Mouse (Mus musculus) embryonic fibroblast, embryonic 13.5 days (primary cell): Measurements from ENCODE around the gene Slc35a3.

Experiments used
- CTCF ChIP-seq: IDR thresholded peaks from 2 replicates; pipeline ENCODE4 v1.5.1; 2011; ENCODE audit warnings: mild to moderate bottlenecking, control low read depth, low read length, moderate library complexity, borderline replicate concordance; ENCODE audit not compliant: insufficient read depth
- POLR2A ChIP-seq: IDR thresholded peaks from 2 replicates; pipeline ENCODE4 v1.6.1; 2011; ENCODE audit warnings: low read depth, mild to moderate bottlenecking, control low read depth, low read length, moderate library complexity

DNA sequence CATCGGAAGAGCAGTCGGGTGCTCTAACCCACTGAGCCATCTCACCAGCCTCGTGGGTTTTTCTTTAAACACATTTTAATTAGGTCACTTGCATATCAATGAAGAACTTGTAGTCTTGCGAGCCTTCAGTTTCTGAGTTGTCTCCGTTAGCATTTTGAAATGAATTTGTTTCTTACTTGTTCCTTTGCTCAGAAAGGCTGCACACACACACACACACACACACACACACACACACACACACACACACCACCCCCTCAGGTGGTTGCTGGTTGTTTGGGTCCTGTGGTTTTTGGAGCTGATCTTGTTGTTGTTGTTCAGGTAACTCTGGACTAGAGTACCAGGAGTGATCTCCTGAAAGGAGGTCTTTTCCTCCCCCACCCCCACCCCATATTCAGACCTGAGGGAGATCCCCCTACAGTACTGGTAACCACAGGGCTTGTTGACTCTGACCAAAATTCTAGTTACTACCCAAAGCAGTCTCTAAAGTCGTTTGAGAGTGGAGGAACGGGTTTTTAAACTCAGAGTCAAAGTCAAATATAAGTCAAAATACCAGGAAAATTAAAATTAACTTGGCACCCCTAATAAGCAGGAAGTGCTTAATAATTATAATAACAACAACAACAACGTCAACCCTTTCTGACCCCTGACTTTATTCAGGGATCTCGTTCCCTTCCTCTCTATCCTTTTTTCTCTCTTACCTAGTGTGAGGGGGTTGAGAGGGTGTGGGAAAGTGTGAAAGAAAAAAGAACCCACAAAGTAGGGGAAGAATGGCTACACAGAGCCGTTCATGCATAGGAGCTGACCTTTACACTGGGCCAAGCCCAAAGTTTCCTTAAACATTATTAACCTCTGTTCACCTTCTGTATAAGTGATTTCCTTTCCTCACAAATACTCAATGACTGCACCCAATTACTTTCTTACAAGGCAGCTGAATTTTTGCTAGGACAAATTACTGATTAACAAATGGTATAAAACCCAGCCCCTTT is 11.2 kb upstream of the Slc35a3 start:
- TF ChIP-seq CTCF = no peak
- TF ChIP-seq POLR2A = no peak
